9 mouse cellular contexts compared by ENCODE assay signal in the genomic region with DNA sequence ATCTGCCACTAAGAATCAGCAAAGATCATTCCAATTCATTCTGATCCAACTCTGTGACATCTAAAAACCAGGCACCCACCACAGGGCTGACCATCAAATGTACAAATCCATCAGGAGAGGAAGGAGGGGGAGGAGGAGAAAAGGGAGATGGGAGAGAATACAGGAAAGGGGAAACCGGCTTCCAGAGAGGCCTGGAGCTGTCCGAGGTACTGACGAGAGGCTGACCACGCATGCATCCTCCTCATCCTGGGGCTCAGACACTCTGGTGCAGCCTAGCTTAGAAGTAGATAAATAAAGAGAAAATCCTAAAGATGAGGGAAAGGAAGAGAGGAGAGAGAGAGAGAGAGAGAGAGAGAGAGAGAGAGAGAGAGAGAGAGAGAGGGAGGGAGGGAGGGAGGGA. TPM values are rescaled to one million over a fixed set of nuclear protein-coding genes. Genes with fewer than 3 reads are reported as not detected.
DNase-seq lines count a peak whose midpoint lies in the region; ATAC-seq lines count a peak whose summit lies in the region.
"Had no signal": no experiment of that assay in that cellular context is flagged by ENCODE, and none has a peak within 500 bp of the region (broad histone marks: within the 10 kb centered on the region; RNA-seq: fewer than 3 reads in every experiment).

No protein-coding gene starts in this region.

- no peaks in the 10 kb centered on the region for H3K9me3 ChIP-seq in embryonic facial prominence, embryonic 10.5 days

- H3K36me3 ChIP-seq in embryonic facial prominence, embryonic 10.5 days (replicated peaks), result no peaks in the 10 kb centered on the region

- no peaks in the 10 kb centered on the region for H3K4me1 ChIP-seq in embryonic facial prominence, embryonic 10.5 days

- no peak overlapping the region for H3K27ac ChIP-seq in embryonic facial prominence, embryonic 10.5 days (replicated peaks)

- peak; percentile 32 for DNase-seq in left cerebral cortex, postnatal 4 days
- DNase-seq in left cerebral cortex, adult 18-20 months (ENCODE audit: low spot score in 2 of 2), result no peak
- DNase-seq in R1 (ENCODE audit: low read depth, low spot score), result peak; percentile 63
- DNase-seq in embryonic facial prominence, embryonic 10.5 days (ENCODE audit: low spot score), result peak; percentile 77
- DNase-seq in lung, postnatal 25 days (ENCODE audit: low spot score), result peak; percentile 12
- no peak for DNase-seq in frontal cortex, postnatal 25 days (ENCODE audit: low spot score in 2 of 2)
- DNase-seq in frontal cortex, postnatal 14 days (ENCODE audit: low spot score in 2 of 2), result no peak

- intact Hi-C loops in left cerebral cortex, postnatal 4 days (cut with DNase I), result no loop called here

- WGBS in embryonic facial prominence, embryonic 10.5 days, result under 1% methylated on average over 4 of the region's 4 CpGs

- no peak for ATAC-seq in erythroblast, adult 5-6 weeks (replicated peaks; ENCODE audit: low FRiP score, poor library complexity, severe bottlenecking)

- no peak overlapping the region for H3K4me3 ChIP-seq in embryonic facial prominence, embryonic 10.5 days

- peaks cover 2% of the 10 kb centered on the region for H3K27me3 ChIP-seq in embryonic facial prominence, embryonic 10.5 days (replicated peaks; ENCODE audit: low read depth, poor library complexity, severe bottlenecking)

RNA-seq across cellular contexts. Expression of a gene that starts 8.2 kb away (rescaled TPM):
- total RNA-seq in left cerebral cortex, postnatal 4 days (2021), result 100 to 1,000 TPM; 246 to 250 TPM
- 100 to 1,000 TPM; 208 to 220 TPM for total RNA-seq in left cerebral cortex, adult 18-20 months (2021)
- 24.3 and 28.3 TPM in 2 replicates for polyA plus RNA-seq in embryonic facial prominence, embryonic 10.5 days (2016; fragmentation: Nextera tagmentation; extraction: Ambion mirVana)
- total RNA-seq in erythroblast, adult 5-6 weeks (2015; ENCODE audit: low replicate concordance), result not detected in 2 replicates
- total RNA-seq in erythroblast, adult 5-6 weeks (2017; ENCODE audit: low replicate concordance), result not detected in 2 replicates
- total RNA-seq: heart, adult 18-20 months had no signal

RNA-seq across cellular contexts. Expression of a gene that starts 8.6 kb away (rescaled TPM):
- 10 to 100 TPM; 84.0 to 93.6 TPM for total RNA-seq in left cerebral cortex, postnatal 4 days (2021)
- 10 to 100 TPM; 78.9 to 82.6 TPM for total RNA-seq in left cerebral cortex, adult 18-20 months (2021)
- 73.7 and 74.1 TPM in 2 replicates for polyA plus RNA-seq in embryonic facial prominence, embryonic 10.5 days (2016; fragmentation: Nextera tagmentation; extraction: Ambion mirVana)
- total RNA-seq in erythroblast, adult 5-6 weeks (2015; ENCODE audit: low replicate concordance), result 20.2 and 22.4 TPM in 2 replicates
- total RNA-seq in erythroblast, adult 5-6 weeks (2017; ENCODE audit: low replicate concordance), result 20.9 and 22.4 TPM in 2 replicates

RNA-seq across cellular contexts. Expression of a gene that starts 44.4 kb away (rescaled TPM):
- total RNA-seq in left cerebral cortex, postnatal 4 days (2021), result 10 to 100 TPM; 25.0 to 26.1 TPM
- total RNA-seq in left cerebral cortex, adult 18-20 months (2021), result 10 to 100 TPM; 17.3 to 19.0 TPM
- 36.1 and 36.5 TPM in 2 replicates for polyA plus RNA-seq in embryonic facial prominence, embryonic 10.5 days (2016; fragmentation: Nextera tagmentation; extraction: Ambion mirVana)
- total RNA-seq in erythroblast, adult 5-6 weeks (2015; ENCODE audit: low replicate concordance), result 6.1 and 9.2 TPM in 2 replicates
- 1.9 and 2.5 TPM in 2 replicates for total RNA-seq in erythroblast, adult 5-6 weeks (2017; ENCODE audit: low replicate concordance)

Comparison
In these comparisons a context has a peak if more than half of its experiments do, and no peak if none do; other contexts are left out.
1. DNase-seq: peak in left cerebral cortex, postnatal 4 days (single experiment), R1 (single experiment), embryonic facial prominence, embryonic 10.5 days (single experiment) and lung, postnatal 25 days (single experiment); none in left cerebral cortex, adult 18-20 months (0 of 2), frontal cortex, postnatal 25 days (0 of 2) and frontal cortex, postnatal 14 days (0 of 2).
2. RNA of a gene that starts 8.2 kb away (total RNA-seq): 246 to 250 TPM in left cerebral cortex, postnatal 4 days and 208 to 220 TPM in left cerebral cortex, adult 18-20 months; not detected in erythroblast, adult 5-6 weeks; every median in the first group is over 100 times any median in the second.